Mouse (Mus musculus): ENCODE data around the gene P3h3.

DNA sequence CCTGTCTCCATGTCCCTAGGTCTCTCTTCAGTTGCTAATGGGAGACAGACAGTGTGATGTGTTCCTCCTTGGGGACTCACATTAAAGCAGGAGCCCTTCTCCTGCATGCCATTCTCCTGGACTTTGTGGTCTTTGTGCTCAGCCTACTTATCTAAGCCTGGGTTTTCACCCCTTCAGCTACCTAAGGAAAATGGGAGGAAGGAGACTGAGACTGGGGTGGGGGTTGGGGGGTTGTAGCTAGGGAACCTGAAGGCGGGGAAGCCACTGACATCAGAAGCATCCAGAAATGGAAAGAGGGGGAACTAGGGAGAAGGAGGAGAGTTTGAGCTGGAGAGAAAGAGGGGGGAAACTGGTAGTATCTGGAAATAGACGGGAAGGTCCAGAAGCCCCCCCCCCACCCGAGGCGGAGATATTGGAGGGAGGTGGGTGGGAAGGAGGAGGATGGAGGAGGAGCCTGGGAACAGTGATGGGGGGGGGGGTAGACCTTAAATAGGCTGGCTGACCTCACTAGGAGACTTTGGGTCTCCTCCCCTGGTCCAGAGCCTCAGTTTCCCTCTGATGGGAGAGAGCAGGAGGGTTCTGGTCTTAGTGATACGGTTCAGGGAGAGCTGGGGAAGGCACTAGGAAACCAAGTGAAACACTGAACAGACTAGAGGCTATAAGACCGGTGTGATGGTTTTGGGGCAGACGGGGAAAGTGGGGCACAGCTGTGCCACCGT lies 5.0 kb upstream of the P3h3 start:
- TF ChIP-seq POLR2A (IDR thresholded peaks at IDR 0.05; ENCODE audit: insufficient read length, low read depth) (no peak), MYOD1 (IDR thresholded peaks at IDR 0.05; ENCODE audit: control insufficient read depth in 1 of 3, insufficient read length in 2 of 3, low read depth in 2 of 3) (no peak), CEBPB (IDR thresholded peaks at IDR 0.05; ENCODE audit: insufficient read depth, poor library complexity, severe bottlenecking) (no peak)

Measured in myocyte (in vitro differentiated cells).